Mouse (Mus musculus): Measurements from ENCODE around the gene Cand2. TPM values are rescaled to one million over a fixed set of nuclear protein-coding genes. Genes with fewer than 3 reads are reported as not detected.
"Not testable (repeated sequence)": the region's sequence is repeated elsewhere in the genome, so short reads cannot be mapped to it uniquely, and the experiment has no call there.

Gene Cand2
- polyA plus RNA-seq, 1 experiment from 2014 or later, result 36.8 TPM

DNA sequence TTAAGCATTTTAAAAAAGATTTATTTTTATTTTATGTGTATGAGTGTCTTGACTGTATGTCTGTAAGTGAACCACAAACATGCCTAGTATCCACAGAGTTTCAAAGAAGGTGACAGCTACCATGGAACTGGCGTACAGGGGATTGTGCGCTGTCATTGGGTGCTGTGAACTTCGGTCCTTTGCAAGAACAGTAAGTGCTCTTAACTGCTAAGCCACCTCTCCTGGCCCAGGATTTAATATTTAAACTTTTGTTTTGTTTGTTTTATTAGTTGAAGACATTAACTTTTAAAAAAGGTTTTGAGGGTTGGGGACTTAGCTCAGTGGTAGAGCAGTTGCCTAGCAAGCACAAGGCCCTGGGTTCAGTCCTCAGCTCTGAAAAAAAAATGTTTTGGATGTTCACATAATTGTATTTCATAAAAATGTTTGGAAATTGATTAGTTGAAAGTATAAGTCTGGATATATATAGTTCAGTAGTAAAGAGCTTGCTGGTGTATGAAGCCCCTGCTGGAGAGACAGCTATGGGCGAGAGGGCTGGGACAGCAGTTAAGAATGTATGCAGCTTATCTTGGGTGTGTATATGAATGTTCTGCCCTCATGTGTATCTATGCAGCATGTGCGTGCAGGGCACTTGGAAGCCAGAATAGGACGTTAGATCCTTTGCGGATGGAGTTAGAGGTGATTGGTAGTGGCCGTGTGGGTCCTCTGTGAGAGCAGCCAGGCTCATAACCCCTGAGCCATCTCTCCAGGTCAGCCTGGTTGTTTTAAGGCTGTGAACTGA is 47.1 kb downstream of the Cand2 start:
- Histone ChIP-seq H3K4me1 (ENCODE audit: insufficient read depth, low read length) (0 out of 2 replicates have a peak, but pooled peaks cover 6% of the 10 kb centered on the region), H3K27ac (ENCODE audit: low read length) (no peak overlapping the region), H3K36me3 (ENCODE audit: insufficient read depth, low read length) (no peaks in the 10 kb centered on the region), H3K27me3 (ENCODE audit: insufficient read depth, low read length) (no peaks in the 10 kb centered on the region), H3K4me2 (replicated peaks; ENCODE audit: low read depth, low read length) (no peak overlapping the region), H3K9ac (replicated peaks; ENCODE audit: low read length) (no peak overlapping the region), H3K4me3 (ENCODE audit: low read length) (no peak overlapping the region), H3K9me3 (ENCODE audit: low read length) (no peaks in the 10 kb centered on the region)
- 85% methylated on average over 8 of the region's 8 CpGs for WGBS
- no peak for ATAC-seq (ENCODE audit: low FRiP score, low TSS enrichment)

DNA sequence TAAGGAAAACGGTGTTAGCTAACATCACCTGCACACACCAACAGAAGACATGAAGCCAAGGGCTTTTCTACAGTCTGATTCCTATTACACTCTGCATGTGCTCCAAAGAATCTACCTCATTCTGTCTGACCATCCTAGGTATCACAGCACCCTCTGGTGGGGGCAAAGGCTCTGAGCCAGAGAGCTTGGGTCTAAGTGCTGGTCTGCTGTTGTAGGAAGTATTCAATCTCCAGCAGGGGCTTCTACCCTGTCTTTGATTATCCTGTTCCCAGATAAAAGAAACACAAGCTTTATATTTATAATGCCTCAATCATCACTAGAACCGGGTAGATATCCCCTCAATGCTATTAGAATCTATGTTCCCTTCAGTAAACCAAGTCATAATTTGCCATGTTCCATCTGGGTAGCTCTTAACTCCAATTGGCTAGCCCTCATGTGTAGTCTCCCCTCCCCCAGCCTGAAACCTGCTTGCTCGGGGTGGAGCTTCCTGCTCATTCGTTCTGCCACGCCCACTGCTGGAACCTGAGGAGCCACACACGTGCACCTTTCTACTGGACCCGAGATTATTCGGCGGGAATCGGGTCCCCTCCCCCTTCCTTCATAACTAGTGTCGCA is 49.6 kb downstream of the Cand2 start:
- H3K4me1 ChIP-seq (ENCODE audit: insufficient read depth, low read length); H3K27me3 ChIP-seq (ENCODE audit: insufficient read depth, low read length); H3K36me3 ChIP-seq (ENCODE audit: insufficient read depth, low read length); H3K9me3 ChIP-seq (ENCODE audit: low read length): not testable (repeated sequence)
- peak; percentile 99 for ATAC-seq (ENCODE audit: low FRiP score, low TSS enrichment)
- H3K4me3 ChIP-seq (ENCODE audit: low read length), result peak overlapping the region; percentile 29
- peak overlapping the region; percentile 44 for H3K4me2 ChIP-seq (replicated peaks; ENCODE audit: low read depth, low read length)
- 0 out of 2 replicates have a peak overlapping the region, but pooled peaks have one; percentile 11 for H3K9ac ChIP-seq (replicated peaks; ENCODE audit: low read length)
- H3K27ac ChIP-seq (ENCODE audit: low read length), result peak overlapping the region; percentile 76
- 5% methylated on average over 4 of the region's 11 CpGs for WGBS

DNA sequence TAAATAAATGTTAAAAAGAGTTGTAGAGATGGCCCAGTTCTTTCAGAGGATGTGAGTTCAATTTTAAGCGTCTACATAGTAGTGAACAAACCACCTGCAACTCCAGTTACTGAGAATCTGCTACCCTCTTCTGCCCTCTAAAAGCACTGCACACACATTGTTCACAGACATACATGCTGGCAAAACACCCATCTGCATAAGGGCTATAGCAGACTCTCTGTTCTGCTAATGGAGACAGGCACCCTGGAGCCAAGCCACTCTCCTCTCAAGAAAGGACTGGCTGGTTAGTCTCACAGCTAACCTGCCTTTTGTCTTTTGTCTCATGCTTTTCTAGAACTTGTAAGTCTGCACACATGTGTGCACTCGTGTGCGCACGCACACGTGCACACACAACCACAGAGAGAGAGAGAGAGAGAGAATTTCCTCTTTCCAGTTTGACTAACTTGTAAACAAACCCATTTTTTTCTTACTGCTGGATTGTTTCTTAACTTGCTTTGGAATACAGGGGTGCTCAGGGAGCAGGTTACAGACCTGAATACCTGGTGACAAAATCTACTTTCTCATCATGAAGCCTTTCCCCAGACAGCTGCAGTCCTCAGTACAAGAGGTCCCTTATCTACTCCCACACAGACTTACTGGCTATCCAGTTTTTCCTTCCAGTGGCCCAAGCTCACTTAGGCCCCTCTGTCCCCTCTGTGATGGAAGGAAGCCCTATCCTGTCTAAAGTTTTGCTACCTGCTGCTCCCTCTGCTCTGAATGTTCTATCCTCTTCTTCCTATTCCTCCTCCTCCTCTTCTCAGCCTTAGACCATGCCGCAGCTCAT is 56.7 kb downstream of the Cand2 start:
- no peak for ATAC-seq (ENCODE audit: low FRiP score, low TSS enrichment)
- Histone ChIP-seq H3K36me3 (ENCODE audit: insufficient read depth, low read length) (no peaks in the 10 kb centered on the region), H3K4me3 (ENCODE audit: low read length) (no peak overlapping the region), H3K4me1 (ENCODE audit: insufficient read depth, low read length) (0 out of 2 replicates have a peak, but pooled peaks cover 3% of the 10 kb centered on the region), H3K4me2 (replicated peaks; ENCODE audit: low read depth, low read length) (no peak overlapping the region), H3K27me3 (ENCODE audit: insufficient read depth, low read length) (no peaks in the 10 kb centered on the region), H3K9ac (replicated peaks; ENCODE audit: low read length) (no peak overlapping the region), H3K27ac (ENCODE audit: low read length) (no peak overlapping the region), H3K9me3 (ENCODE audit: low read length) (no peaks in the 10 kb centered on the region)
- 83% methylated on average over 6 of the region's 6 CpGs for WGBS

DNA sequence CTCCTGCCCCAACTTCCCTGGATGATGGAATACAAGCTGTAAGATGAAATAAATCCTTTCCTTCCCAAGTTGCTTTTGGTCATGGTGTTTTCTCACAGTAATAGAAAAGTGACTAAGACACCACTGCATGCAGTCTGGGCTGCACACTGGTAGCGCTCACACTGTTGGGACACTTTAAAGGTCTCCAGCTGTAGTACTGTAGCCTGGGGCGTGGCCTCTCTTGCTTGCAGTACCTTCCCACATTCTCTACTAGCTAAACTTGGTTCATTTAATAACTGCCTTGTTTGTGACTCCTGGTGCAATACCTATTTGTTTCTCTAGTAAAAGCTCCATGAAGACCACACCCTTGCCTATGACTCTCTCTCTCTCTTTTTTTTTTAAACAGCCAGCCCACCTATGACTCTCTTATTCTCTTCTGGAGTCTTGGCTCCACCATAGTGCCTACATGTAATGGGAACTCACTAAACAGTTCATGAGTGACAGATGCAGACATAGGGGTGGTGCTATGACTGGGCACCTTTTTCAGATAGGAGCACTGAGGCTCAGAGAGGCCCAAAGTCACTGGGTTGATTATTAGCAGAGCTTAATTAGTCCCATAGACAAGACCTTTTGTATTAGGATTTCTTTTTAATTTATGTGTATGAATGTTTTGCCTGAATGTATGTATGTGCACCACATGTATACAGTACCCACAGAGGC is 58.0 kb downstream of the Cand2 start:
- no peak for ATAC-seq (ENCODE audit: low FRiP score, low TSS enrichment)
- H3K36me3 ChIP-seq (ENCODE audit: insufficient read depth, low read length), result no peaks in the 10 kb centered on the region
- 0 out of 2 replicates have a peak, but pooled peaks cover 3% of the 10 kb centered on the region for H3K4me1 ChIP-seq (ENCODE audit: insufficient read depth, low read length)
- H3K9me3 ChIP-seq (ENCODE audit: low read length), result no peaks in the 10 kb centered on the region
- no peak overlapping the region for H3K9ac ChIP-seq (replicated peaks; ENCODE audit: low read length)
- H3K4me2 ChIP-seq (replicated peaks; ENCODE audit: low read depth, low read length), result no peak overlapping the region
- no peaks in the 10 kb centered on the region for H3K27me3 ChIP-seq (ENCODE audit: insufficient read depth, low read length)
- no peak overlapping the region for H3K4me3 ChIP-seq (ENCODE audit: low read length)
- WGBS, result 84% methylated on average over 2 of the region's 2 CpGs
- no peak overlapping the region for H3K27ac ChIP-seq (ENCODE audit: low read length)

DNA sequence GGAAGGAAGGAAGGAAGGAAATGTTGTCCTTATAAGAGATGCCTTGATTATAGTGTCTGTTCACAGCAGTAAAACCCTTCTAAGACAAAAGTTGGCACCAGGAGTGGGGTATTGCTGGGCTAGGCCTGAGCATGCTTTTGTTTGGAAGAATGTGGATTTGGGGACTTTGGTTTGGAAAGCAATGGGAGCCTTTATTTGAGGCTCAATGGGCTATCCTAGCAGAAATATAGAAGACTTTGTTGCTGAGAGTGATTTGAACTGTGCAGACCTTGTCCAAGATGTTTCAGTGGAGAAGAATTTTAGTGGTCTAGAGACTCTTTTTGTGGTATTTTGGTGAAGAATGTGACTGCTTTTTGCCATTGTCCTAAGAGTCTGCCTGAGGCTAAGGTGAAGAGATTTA is 59.5 kb downstream of the Cand2 start:
- Histone ChIP-seq H3K4me3 (ENCODE audit: low read length) (no peak overlapping the region), H3K9ac (replicated peaks; ENCODE audit: low read length) (no peak overlapping the region), H3K27ac (ENCODE audit: low read length) (no peak overlapping the region), H3K36me3 (ENCODE audit: insufficient read depth, low read length) (no peaks in the 10 kb centered on the region), H3K4me1 (ENCODE audit: insufficient read depth, low read length) (peaks cover 8% of the 10 kb centered on the region), H3K4me2 (replicated peaks; ENCODE audit: low read depth, low read length) (no peak overlapping the region), H3K9me3 (ENCODE audit: low read length) (no peaks in the 10 kb centered on the region), H3K27me3 (ENCODE audit: insufficient read depth, low read length) (no peaks in the 10 kb centered on the region)
- ATAC-seq (ENCODE audit: low FRiP score, low TSS enrichment), result no peak

DNA sequence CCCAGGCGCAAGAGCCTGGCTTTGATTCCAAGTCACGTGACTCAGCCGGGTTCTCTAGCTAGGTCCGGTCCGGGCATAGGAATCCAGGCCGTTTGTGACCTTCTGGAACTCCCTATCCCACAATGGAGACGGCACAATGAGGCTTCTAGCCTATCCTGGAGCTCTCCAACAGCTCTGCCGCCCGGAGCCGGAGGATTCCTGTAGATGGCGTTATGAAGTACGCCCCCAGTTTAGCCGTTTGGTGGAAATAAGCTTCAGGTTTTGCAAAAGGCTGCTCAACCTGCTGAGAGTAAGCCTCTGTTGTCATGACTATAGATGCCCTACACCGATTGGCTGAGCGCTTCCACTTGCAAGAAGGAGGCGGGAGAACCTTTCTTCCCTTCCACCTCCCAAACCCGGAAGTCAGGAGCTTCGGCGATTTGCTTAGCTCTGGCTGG is 63.8 kb downstream of the Cand2 start, which contains the start of gene Efcab12:
TSS of gene Efcab12 (minus strand) at position 252 of the 437 bp plus-strand sequence.
- peak within 1 kb of the TSS; percentile 64 for H3K4me2 ChIP-seq (replicated peaks; ENCODE audit: low read depth, low read length)
- peak; percentile 93 for ATAC-seq (ENCODE audit: low FRiP score, low TSS enrichment)
- H3K36me3 ChIP-seq (ENCODE audit: insufficient read depth, low read length), result 0 out of 2 replicates have a peak, but pooled peaks cover 10% of the 10 kb centered on the region
- peak within 1 kb of the TSS; percentile 56 for H3K27ac ChIP-seq (ENCODE audit: low read length)
- peaks cover 5% of the 10 kb centered on the region for H3K4me1 ChIP-seq (ENCODE audit: insufficient read depth, low read length)
- WGBS, result 1% methylated on average over 19 of the region's 19 CpGs
- H3K9ac ChIP-seq (replicated peaks; ENCODE audit: low read length), result peak within 1 kb of the TSS; percentile 55
- H3K27me3 ChIP-seq (ENCODE audit: insufficient read depth, low read length), result no peaks in the 10 kb centered on the region
- no peaks in the 10 kb centered on the region for H3K9me3 ChIP-seq (ENCODE audit: low read length)
- H3K4me3 ChIP-seq (ENCODE audit: low read length), result peak within 1 kb of the TSS; percentile 42

DNA sequence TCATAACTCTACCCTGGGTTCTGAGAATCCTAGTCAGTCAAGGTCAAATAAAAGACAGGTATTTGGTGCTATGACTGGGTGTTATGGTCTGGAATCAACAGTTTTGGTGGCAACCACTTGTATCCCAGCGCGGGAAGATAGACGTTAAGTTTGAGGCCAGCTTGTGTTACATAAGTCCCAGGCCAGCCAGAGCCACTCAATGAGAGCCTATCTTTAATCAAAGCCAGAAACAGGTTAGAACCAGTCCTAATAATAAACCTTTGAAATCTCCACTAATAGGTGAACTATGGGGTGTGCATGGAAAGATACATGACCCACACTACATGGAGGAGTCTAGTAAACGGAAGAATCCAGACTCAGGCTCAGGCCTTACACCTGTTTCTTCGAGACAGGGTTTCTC is 64.4 kb downstream of the Cand2 start:
- no peaks in the 10 kb centered on the region for H3K9me3 ChIP-seq (ENCODE audit: low read length)
- 59% methylated on average over 5 of the region's 5 CpGs for WGBS
- no peaks in the 10 kb centered on the region for H3K27me3 ChIP-seq (ENCODE audit: insufficient read depth, low read length)
- H3K9ac ChIP-seq (replicated peaks; ENCODE audit: low read length), result peak overlapping the region; percentile 23; the same call in 1 of the 2 replicates
- 0 out of 2 replicates have a peak, but pooled peaks cover 14% of the 10 kb centered on the region for H3K36me3 ChIP-seq (ENCODE audit: insufficient read depth, low read length)
- peak; percentile 65 for ATAC-seq (ENCODE audit: low FRiP score, low TSS enrichment)
- H3K4me1 ChIP-seq (ENCODE audit: insufficient read depth, low read length), result peaks cover 5% of the 10 kb centered on the region
- peak overlapping the region; percentile 42 for H3K4me3 ChIP-seq (ENCODE audit: low read length)
- peak overlapping the region; percentile 56; the same call in 1 of the 2 replicates for H3K27ac ChIP-seq (ENCODE audit: low read length)
- peak overlapping the region; percentile 64 for H3K4me2 ChIP-seq (replicated peaks; ENCODE audit: low read depth, low read length)

DNA sequence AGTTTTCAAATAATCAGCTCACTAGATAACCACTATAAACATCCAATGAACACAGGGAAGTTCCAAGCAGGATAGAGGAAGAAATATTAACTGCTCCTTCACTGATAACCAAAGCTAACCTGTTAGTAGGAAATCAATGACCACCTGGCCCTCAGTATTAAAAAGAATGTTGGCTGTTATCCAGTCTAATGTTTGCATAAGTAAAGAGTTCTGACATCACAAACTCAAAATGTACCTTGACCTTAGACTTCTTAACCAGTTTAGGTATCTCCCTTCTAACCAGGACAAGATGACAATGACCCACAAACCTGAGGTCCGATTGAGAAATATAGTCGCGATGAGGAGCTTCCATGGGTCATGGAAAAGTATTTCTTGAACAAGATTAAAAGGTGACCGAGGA is 70.7 kb downstream of the Cand2 start:
- Histone ChIP-seq H3K9ac (replicated peaks; ENCODE audit: low read length) (no peak overlapping the region), H3K27ac (ENCODE audit: low read length) (no peak overlapping the region), H3K9me3 (ENCODE audit: low read length) (no peaks in the 10 kb centered on the region), H3K4me2 (replicated peaks; ENCODE audit: low read depth, low read length) (no peak overlapping the region), H3K4me1 (ENCODE audit: insufficient read depth, low read length) (0 out of 2 replicates have a peak, but pooled peaks cover 3% of the 10 kb centered on the region), H3K4me3 (ENCODE audit: low read length) (no peak overlapping the region), H3K36me3 (ENCODE audit: insufficient read depth, low read length) (peaks cover 25% of the 10 kb centered on the region; the same call in 1 of the 2 replicates), H3K27me3 (ENCODE audit: insufficient read depth, low read length) (no peaks in the 10 kb centered on the region)
- ATAC-seq (ENCODE audit: low FRiP score, low TSS enrichment), result no peak
- 92% methylated on average over 4 of the region's 4 CpGs for WGBS
